Mouse (Mus musculus) brown adipose tissue, adult 24 weeks (tissue): ENCODE measurements around the gene Sfi1. TPM values are rescaled to one million over a fixed set of nuclear protein-coding genes. Genes with fewer than 3 reads are reported as not detected.
"Not testable (repeated sequence)": the region's sequence is repeated elsewhere in the genome, so short reads cannot be mapped to it uniquely, and the experiment has no call there.

Source experiments
- H3K27ac ChIP-seq: fragments of 200-500 bp; replicated peaks from 2 replicates; pipeline ENCODE4 v1.5.1; 2012; ENCODE audit warnings: low read depth, mild to moderate bottlenecking, low read length
- H3K4me1 ChIP-seq: fragments of 200-500 bp; 2 replicates; pipeline ENCODE4 v1.6.1; 2012; ENCODE audit warnings: low read length, mixed read lengths; ENCODE audit not compliant: control insufficient read depth, insufficient read depth, insufficient read length
- H3K4me3 ChIP-seq: fragments of 200-500 bp; 2 replicates; pipeline ENCODE4 v1.5.1; 2012; ENCODE audit warnings: low read depth, mild to moderate bottlenecking, low read length, moderate library complexity; ENCODE audit not compliant: insufficient read depth
- polyA plus RNA-seq: library from polyadenylated mRNA; stranded (reverse); fragments of >200 nt; gene quantifications from 2 replicates; pipeline ENCODE4 v1.2.4, GENCODE M21; 2012; ENCODE audit not compliant: missing spikeins, insufficient read depth, insufficient read length

Gene Sfi1
- polyA plus RNA-seq, 1 experiment, result 3.1 TPM

- not testable (repeated sequence) for H3K27ac ChIP-seq, H3K4me1 ChIP-seq, H3K4me3 ChIP-seq
These were observed 10.6 kb downstream of the Sfi1 start for GRCm38 (mm10) chr11:3182707-3183106.

- H3K27ac ChIP-seq, H3K4me1 ChIP-seq, H3K4me3 ChIP-seq: not testable (repeated sequence)
These were observed 11.3 kb downstream of the Sfi1 start for GRCm38 (mm10) chr11:3181971-3182370.

- not testable (repeated sequence) for H3K4me3 ChIP-seq, H3K27ac ChIP-seq
These were observed 12.0 kb downstream of the Sfi1 start for GRCm38 (mm10) chr11:3181250-3181649.

GRCm38 (mm10) chr11:3180510-3181160 lies 12.6 kb downstream of the Sfi1 start:
- H3K4me1 ChIP-seq, H3K4me3 ChIP-seq, H3K27ac ChIP-seq: not testable (repeated sequence)

More at GRCm38 (mm10) chr11:3181250-3181649, 12.0 kb downstream of the Sfi1 start:
- not testable (repeated sequence) for H3K4me1 ChIP-seq

DNA sequence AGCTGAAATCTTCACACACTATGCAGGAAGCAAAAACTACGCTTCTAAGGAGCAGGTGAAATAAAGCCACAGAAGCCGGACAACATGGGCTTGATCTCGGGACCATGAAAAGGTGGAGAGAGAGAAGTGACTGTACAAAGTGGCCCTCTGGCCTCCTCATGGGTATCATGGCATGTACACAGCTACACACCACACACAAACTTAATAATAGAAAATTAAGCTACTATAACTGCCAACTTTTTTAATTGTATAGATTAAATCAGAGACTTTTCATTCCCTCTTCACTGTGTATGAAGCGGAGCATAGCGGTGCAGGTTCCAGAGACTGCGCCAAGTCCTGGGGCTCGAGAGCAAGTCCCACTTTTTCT lies 13.6 kb downstream of the Sfi1 start:
- H3K4me1 ChIP-seq, result not testable (repeated sequence)

DNA sequence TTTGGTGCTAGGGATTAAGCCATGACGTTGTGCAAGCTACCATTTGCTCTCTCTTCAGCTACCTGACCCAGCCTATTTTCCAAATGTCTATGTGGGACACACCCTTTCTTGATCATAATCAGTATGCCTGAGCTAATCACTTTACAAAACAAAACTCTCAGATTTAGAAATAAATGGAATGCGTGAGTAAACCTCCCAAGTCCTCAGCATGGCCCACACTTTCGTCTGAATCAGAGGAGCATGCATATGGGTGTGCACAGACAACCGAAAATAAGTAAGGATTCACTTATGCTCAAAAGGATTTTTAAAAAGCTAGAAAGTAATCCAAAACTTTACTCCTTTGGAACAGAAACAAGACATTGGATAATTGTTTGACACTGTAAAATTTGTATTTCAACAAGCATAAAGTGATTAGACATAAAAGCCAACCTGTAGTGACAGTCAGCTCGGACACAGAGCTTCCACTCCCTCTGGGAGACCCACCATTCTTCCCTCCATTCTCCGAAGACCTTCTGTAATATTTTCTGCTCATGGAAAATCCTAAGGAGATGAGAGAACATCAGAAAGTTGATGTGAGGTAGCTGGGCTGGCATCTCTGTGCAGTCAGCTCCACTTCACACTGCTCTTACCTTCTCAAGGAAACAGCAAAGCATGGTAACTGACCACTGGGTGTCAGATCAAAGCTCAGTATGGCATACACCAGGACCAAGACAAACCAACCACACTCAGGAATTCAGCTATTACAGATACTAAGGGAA lies 14.1 kb downstream of the Sfi1 start:
- not testable (repeated sequence) for H3K27ac ChIP-seq, H3K4me3 ChIP-seq, H3K4me1 ChIP-seq

More for the DNA sequence above, 13.6 kb downstream of the Sfi1 start:
- not testable (repeated sequence) for H3K4me3 ChIP-seq, H3K27ac ChIP-seq

- not testable (repeated sequence) for H3K4me3 ChIP-seq, H3K4me1 ChIP-seq, H3K27ac ChIP-seq
These were observed 19.6 kb downstream of the Sfi1 start for GRCm38 (mm10) chr11:3173425-3174318.

- H3K27ac ChIP-seq, H3K4me3 ChIP-seq, H3K4me1 ChIP-seq: not testable (repeated sequence)
These were observed 20.7 kb downstream of the Sfi1 start for GRCm38 (mm10) chr11:3172526-3172925.

GRCm38 (mm10) chr11:3171931-3172330 lies 21.3 kb downstream of the Sfi1 start:
- not testable (repeated sequence) for H3K4me3 ChIP-seq

GRCm38 (mm10) chr11:3169042-3169441 lies 24.2 kb downstream of the Sfi1 start:
- H3K27ac ChIP-seq, H3K4me1 ChIP-seq, H3K4me3 ChIP-seq: not testable (repeated sequence)

More at GRCm38 (mm10) chr11:3171931-3172330, 21.3 kb downstream of the Sfi1 start:
- not testable (repeated sequence) for H3K27ac ChIP-seq, H3K4me1 ChIP-seq

DNA sequence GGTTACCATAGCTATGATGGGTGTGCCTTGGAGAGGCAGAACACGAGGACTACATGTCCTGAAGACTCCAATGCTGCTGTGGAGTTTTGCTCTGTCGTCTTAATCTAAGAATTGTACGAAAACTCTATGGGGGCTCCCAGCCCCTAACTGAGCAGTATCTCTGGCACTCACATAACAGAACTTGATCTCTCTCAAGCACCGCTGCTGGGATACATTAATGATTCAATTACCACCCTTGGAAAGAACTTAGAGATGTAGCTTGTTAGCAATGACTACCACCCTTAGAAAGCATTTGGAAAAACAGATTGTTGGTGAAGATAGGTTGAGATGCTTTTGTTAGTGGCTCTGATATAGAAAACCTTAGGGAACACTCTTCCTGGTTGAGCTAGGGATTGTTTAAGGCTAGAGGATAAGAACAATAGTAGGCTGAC lies 25.7 kb downstream of the Sfi1 start:
- H3K4me3 ChIP-seq, H3K4me1 ChIP-seq, H3K27ac ChIP-seq: not testable (repeated sequence)

GRCm38 (mm10) chr11:3167129-3167528 lies 26.1 kb downstream of the Sfi1 start:
- not testable (repeated sequence) for H3K4me3 ChIP-seq, H3K27ac ChIP-seq, H3K4me1 ChIP-seq

DNA sequence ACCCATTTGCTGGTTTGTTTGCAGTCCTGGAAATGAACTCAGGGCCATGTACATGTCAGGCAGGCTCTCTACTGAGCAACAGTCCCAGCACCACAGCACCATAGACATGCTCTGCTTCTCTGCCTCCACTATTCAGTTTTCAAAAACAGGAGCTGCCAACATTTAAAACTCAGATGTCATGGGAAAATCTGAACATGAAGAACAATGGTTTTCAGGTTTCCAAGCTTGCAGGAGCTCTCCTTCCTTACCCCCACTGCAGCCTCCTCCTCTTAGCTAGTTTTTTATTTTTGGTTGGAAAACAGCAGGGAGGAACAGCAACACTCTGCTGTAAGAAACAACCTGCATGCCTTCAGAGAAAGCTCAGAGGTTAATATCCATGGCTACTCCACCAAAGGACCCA lies 26.9 kb downstream of the Sfi1 start:
- not testable (repeated sequence) for H3K4me3 ChIP-seq, H3K27ac ChIP-seq, H3K4me1 ChIP-seq

DNA sequence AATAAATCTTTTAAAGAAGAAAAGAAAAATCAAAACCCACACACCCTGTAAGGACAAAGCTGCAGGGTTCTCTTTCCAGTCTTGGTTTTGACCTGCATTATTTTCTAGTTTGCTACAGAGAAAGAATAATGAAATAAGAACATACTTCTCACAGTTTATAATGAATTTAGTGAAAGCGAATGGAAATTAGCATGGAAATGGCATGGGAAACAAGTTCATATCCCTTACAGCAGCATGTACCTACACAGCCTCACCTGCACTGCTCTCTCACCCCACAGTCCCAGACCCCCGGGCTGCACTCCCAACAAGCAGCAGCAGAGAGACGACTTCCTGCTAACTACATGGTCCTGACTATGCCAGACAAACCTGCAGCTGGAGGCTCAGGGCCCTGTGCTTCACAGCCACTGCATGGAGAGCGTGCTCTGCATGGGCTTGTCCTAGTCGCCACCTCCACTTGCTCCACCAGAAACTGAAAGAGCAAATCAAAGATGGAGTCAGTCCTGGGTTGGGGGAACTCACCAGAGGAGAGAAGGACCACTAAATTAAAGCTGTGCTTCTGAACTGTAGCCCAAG lies 28.0 kb downstream of the Sfi1 start:
- H3K27ac ChIP-seq, H3K4me3 ChIP-seq, H3K4me1 ChIP-seq: not testable (repeated sequence)

- not testable (repeated sequence) for H3K4me1 ChIP-seq, H3K27ac ChIP-seq, H3K4me3 ChIP-seq
These were observed 29.6 kb downstream of the Sfi1 start for GRCm38 (mm10) chr11:3163661-3164060.
